Mouse (Mus musculus): ENCODE measurements around the gene Cep170. TPM values are rescaled to one million over a fixed set of nuclear protein-coding genes. Genes with fewer than 3 reads are reported as not detected.

The Cep170 gene
- total and polyA plus RNA-seq, 2 experiments from 2014 or later: 7.1 to 18.8 TPM

DNA sequence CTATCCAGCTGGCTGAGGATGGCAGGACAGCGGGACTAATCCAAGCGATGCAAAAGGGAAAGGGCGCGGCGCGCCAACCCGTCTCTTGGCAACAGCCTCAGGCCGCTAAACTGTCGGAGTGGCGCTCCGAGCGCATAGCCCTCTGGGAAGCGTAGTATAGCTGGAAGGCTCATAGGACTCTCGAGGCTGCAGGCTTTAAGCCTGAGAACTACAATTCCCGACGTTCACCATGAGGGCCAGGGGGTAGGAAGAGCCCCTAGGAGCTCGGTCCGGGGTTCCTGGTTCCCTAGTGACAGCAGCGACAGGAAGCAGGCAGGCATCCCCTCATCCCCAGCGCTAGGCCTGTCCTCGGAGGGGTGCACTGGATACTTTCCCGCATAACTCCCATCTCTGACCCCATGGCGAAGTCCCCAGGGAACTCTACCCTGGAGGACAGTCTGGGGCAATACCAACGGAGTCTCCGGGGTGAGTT is 760 bp upstream of the Cep170 start, which contains the start of gene Sdccag8:
Gene Sdccag8 (plus strand): TSS at position 70 of the 472 bp plus-strand sequence.
- Histone ChIP-seq H3K4me1 (ENCODE audit: control insufficient read depth, insufficient read depth) (peaks cover 20% of the 10 kb centered on the region), H3K4me3 (ENCODE audit: low read depth, low read length) (peak within 1 kb of the TSS; percentile 99), H3K27me3 (ENCODE audit: control insufficient read depth, insufficient read depth, low read length) (no peaks in the 10 kb centered on the region), H3K36me3 (replicated peaks; ENCODE audit: control insufficient read depth, insufficient read depth, low read length) (no peaks in the 10 kb centered on the region), H3K9me3 (replicated peaks; ENCODE audit: control insufficient read depth, low read length) (no peaks in the 10 kb centered on the region), H3K9ac (replicated peaks; ENCODE audit: low read depth, low read length) (peak within 1 kb of the TSS; percentile 95), H3K4me2 (ENCODE audit: low read depth, low read length) (peak within 1 kb of the TSS; percentile 75), H3K27ac (ENCODE audit: low read depth) (peak within 1 kb of the TSS; percentile 95)
- DNase-seq (ENCODE audit: low spot score) (peak; percentile 98), ATAC-seq (ENCODE audit: insufficient read depth, low read depth) (peak; percentile 93)
- TF ChIP-seq EP300 (IDR thresholded peaks at IDR 0.05; ENCODE audit: low read depth): no peak
- TF ChIP-seq CTCF (IDR thresholded peaks at IDR 0.05; ENCODE audit: low read depth): no peak
- WGBS: 0% methylated on average over 25 of the region's 25 CpGs

DNA sequence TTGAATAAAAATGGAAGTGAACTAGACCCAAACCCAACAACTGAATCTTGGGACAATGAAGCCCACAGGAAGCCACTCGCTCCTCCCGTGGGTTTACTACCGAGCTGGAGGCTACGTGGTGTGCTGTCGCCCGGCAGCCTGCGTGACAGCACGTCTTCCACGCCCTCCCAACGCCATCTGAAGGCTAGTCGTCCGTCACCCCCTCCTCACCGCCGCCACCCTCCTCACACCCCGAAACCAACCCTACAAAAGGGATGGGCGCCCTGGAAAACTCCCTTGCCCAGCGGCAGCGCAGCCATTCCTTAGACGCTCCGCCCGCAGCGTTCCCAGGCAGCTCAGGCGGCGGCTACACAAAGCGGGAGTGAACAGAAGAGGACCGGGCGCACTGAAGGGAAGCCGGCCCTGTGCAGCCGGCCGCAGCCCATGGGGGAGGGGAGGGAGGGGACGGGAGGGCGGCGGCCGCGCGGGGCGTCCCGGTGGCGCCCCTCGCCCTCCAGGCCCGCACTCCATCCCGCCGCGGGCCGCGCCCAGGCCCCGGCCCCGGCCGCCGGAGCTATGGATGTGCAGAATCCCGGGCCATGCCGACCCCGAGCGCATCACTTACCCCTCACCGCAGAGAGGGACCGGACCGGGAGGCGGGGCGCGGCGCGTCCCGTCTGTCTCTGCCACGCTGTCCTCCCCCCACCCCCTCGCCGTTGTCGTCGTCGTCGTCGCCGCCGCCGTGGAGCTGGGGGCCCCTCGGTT is 403 bp downstream of the Cep170 start:
- DNase-seq (ENCODE audit: low spot score) (peak; percentile 56), ATAC-seq (ENCODE audit: insufficient read depth, low read depth) (peak; percentile 51)
- Histone ChIP-seq H3K9me3 (replicated peaks; ENCODE audit: control insufficient read depth, low read length) (no peaks in the 10 kb centered on the region), H3K4me2 (ENCODE audit: low read depth, low read length) (peak overlapping the region; percentile 75), H3K36me3 (replicated peaks; ENCODE audit: control insufficient read depth, insufficient read depth, low read length) (no peaks in the 10 kb centered on the region), H3K27ac (ENCODE audit: low read depth) (peak overlapping the region; percentile 95), H3K27me3 (ENCODE audit: control insufficient read depth, insufficient read depth, low read length) (no peaks in the 10 kb centered on the region), H3K9ac (replicated peaks; ENCODE audit: low read depth, low read length) (peak overlapping the region; percentile 95), H3K4me1 (ENCODE audit: control insufficient read depth, insufficient read depth) (peaks cover 15% of the 10 kb centered on the region), H3K4me3 (ENCODE audit: low read depth, low read length) (peak overlapping the region; percentile 99)
- TF ChIP-seq EP300 (IDR thresholded peaks at IDR 0.05; ENCODE audit: low read depth): no peak
- under 1% methylated on average over 56 of the region's 75 CpGs for WGBS

DNA sequence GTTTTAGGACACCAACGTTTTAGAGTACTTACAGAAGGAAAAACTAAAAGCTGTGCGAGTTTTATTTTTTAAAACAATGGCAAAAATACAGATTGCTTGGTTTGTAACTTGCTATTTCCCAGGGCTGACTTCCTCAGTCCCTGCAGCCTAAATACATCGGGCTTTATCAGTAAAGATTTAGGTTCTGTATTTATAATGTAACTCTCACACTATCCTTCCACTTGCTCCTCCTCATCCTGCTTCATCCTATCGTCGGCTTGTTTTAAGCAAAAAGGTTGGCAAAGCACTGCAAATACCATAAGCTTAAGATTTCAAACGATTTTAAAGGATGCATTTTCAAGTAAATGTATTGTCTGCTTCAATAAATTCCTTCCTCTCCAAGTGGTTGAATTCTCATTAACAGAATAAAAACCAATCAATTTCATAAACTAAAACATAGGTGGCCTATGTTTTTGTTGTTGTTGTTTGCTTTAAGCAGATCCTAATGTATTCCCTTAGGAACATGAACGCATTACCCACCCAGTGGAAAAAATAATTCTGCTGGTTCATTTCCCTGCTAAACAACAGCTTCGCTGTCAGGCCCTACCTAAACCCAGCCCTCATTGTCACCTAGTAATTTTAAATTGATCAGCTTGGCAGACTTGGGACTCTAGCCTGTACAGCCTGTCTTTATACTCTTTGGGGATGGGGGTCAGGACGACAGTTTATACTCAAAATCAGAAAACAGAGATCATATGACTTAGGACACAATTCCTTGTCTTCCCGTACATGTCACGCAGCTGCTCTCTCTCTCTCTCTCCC is 1.2 kb downstream of the Cep170 start:
- Histone ChIP-seq H3K36me3 (replicated peaks; ENCODE audit: control insufficient read depth, insufficient read depth, low read length) (no peaks in the 10 kb centered on the region), H3K9ac (replicated peaks; ENCODE audit: low read depth, low read length) (peak overlapping the region; percentile 95), H3K27ac (ENCODE audit: low read depth) (peak overlapping the region; percentile 95), H3K4me1 (ENCODE audit: control insufficient read depth, insufficient read depth) (peaks cover 12% of the 10 kb centered on the region), H3K9me3 (replicated peaks; ENCODE audit: control insufficient read depth, low read length) (no peaks in the 10 kb centered on the region), H3K4me3 (ENCODE audit: low read depth, low read length) (peak overlapping the region; percentile 99), H3K27me3 (ENCODE audit: control insufficient read depth, insufficient read depth, low read length) (no peaks in the 10 kb centered on the region), H3K4me2 (ENCODE audit: low read depth, low read length) (peak overlapping the region; percentile 75)
- no peak for DNase-seq (ENCODE audit: low spot score)
- 7% methylated on average over 11 of the region's 11 CpGs for WGBS
- no peak for ATAC-seq (ENCODE audit: insufficient read depth, low read depth)
- TF ChIP-seq CTCF (IDR thresholded peaks at IDR 0.05; ENCODE audit: low read depth): no peak
- no peak for TF ChIP-seq EP300 (IDR thresholded peaks at IDR 0.05; ENCODE audit: low read depth)

DNA sequence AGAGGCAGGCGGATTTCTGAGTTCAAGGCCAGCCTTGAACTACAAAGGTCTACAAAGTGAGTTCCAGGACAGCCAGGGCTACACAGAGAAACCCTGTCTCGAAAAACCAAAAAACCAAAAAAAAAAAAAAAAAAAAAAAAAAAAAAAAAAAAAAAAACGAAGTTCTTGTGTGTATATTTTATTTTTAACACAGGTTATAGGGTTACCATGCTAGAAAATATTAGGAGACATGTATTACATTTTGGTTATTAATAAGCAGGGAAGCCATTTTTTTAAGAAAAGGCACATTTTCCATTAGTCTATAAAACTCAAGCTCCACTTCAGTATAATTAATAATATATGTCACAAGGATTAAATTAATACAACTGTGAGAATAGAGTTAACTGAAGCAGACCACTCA is 2.0 kb downstream of the Cep170 start:
- Histone ChIP-seq H3K36me3 (replicated peaks; ENCODE audit: control insufficient read depth, insufficient read depth, low read length) (no peaks in the 10 kb centered on the region), H3K27me3 (ENCODE audit: control insufficient read depth, insufficient read depth, low read length) (no peaks in the 10 kb centered on the region), H3K9me3 (replicated peaks; ENCODE audit: control insufficient read depth, low read length) (no peaks in the 10 kb centered on the region), H3K4me3 (ENCODE audit: low read depth, low read length) (peak overlapping the region; percentile 99), H3K4me1 (ENCODE audit: control insufficient read depth, insufficient read depth) (peaks cover 17% of the 10 kb centered on the region), H3K9ac (replicated peaks; ENCODE audit: low read depth, low read length) (no peak overlapping the region), H3K27ac (ENCODE audit: low read depth) (peak overlapping the region; percentile 95), H3K4me2 (ENCODE audit: low read depth, low read length) (peak overlapping the region; percentile 75)
- no peak for TF ChIP-seq EP300 (IDR thresholded peaks at IDR 0.05; ENCODE audit: low read depth)
- no peak for TF ChIP-seq CTCF (IDR thresholded peaks at IDR 0.05; ENCODE audit: low read depth)
- DNase-seq (ENCODE audit: low spot score) (no peak), ATAC-seq (ENCODE audit: insufficient read depth, low read depth) (no peak)
- WGBS: 66% methylated on average over 3 of the region's 3 CpGs

DNA sequence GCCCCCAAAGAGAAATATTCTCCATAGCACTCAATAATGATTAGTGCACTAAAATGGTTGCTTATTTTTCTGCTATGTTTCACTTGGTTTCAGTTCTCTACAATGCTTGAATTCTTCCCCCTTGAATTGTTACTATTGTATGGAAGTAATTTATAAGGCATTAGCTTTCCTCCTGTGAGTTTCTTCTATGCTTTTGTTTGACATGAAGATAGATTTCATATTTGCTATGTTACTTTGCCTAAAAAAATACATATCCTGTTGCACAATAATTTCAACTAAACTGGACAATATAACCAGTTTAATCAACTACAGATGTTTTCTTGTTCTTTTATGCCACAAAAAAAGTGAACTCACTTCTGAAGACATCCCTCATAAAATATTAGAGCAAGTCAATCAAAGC is 3.7 kb downstream of the Cep170 start:
- no peak overlapping the region for H3K27ac ChIP-seq (ENCODE audit: low read depth)
- DNase-seq (ENCODE audit: low spot score) (no peak), ATAC-seq (ENCODE audit: insufficient read depth, low read depth) (no peak)
- H3K4me3 ChIP-seq (ENCODE audit: low read depth, low read length): no peak overlapping the region
- H3K36me3 ChIP-seq (replicated peaks; ENCODE audit: control insufficient read depth, insufficient read depth, low read length): no peaks in the 10 kb centered on the region
- H3K4me1 ChIP-seq (ENCODE audit: control insufficient read depth, insufficient read depth): peaks cover 17% of the 10 kb centered on the region
- no peaks in the 10 kb centered on the region for H3K27me3 ChIP-seq (ENCODE audit: control insufficient read depth, insufficient read depth, low read length)
- no peaks in the 10 kb centered on the region for H3K9me3 ChIP-seq (replicated peaks; ENCODE audit: control insufficient read depth, low read length)
- TF ChIP-seq EP300 (IDR thresholded peaks at IDR 0.05; ENCODE audit: low read depth) (no peak), CTCF (IDR thresholded peaks at IDR 0.05; ENCODE audit: low read depth) (no peak)
- H3K9ac ChIP-seq (replicated peaks; ENCODE audit: low read depth, low read length): no peak overlapping the region
- no peak overlapping the region for H3K4me2 ChIP-seq (ENCODE audit: low read depth, low read length)

Data from heart, postnatal 0 days (tissue).